Mouse (Mus musculus) myocyte (in vitro differentiated cells): Measurements from ENCODE around the gene Dntt.

Experiments used
- E2F4 ChIP-seq: IDR thresholded peaks from one replicate; pipeline ENCODE4 v1.6.1; 2011; ENCODE audit warnings: mild to moderate bottlenecking, control low read depth, moderate library complexity; ENCODE audit not compliant: insufficient read depth
- POLR2AphosphoS2 ChIP-seq: IDR thresholded peaks from one replicate; pipeline ENCODE4 v1.6.1; 2011; ENCODE audit warnings: low read depth, control low read depth; ENCODE audit not compliant: insufficient read length

DNA sequence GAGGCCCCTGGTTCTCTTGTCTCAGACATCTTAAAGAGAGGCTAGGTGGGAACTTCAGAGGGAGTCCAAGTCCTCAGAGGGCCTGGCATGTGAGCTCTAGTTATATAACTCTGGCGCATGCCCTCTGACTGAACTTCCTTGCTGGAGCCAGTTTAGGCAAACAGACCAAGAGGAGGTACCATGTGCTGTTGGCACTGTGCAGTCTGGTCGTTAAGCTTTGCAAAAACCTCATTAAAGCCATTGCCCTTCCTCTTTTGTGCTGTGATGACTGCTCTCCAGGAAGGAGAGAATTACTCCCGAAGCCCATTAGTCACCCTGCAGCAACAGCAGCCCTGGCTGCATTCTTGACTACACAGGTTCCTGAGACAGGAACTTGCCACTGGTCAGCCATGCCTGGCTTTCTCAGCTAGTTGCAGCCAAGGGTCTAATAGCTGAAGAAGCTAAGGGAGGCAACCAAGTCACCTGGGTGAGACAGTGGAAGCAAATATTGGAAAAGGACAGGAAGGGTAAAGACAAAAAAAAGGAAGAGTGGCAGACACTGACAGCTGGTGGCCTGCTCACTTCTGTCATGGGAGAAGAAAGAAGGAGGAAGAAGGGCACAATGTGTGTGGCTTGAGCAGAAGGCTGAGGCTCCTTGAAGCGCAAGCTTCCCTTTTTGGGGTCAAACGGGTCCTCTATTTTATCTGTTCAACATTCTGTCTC, 30.5 kb upstream of the Dntt start:
- TF ChIP-seq POLR2AphosphoS2 (no peak), E2F4 (no peak)
